Mouse (Mus musculus) erythroid progenitor cell, adult 5-6 weeks (primary cell): ENCODE results near the gene Pgbd5. TPM values are rescaled to one million over a fixed set of nuclear protein-coding genes. Genes with fewer than 3 reads are reported as not detected.
"Not testable (repeated sequence)": the region's sequence is repeated elsewhere in the genome, so short reads cannot be mapped to it uniquely, and the experiment has no call there.

Source experiments
- ATAC-seq: replicated peaks from 2 replicates; pipeline ENCODE4 v1.8.0; 2016; ENCODE audit warnings: moderate number of reproducible peaks, mild to moderate bottlenecking, moderate TSS enrichment, inconsistent platforms; ENCODE audit not compliant: poor library complexity, low FRiP score, severe bottlenecking
- total RNA-seq, 2 experiments: library from RNA; stranded (forward) in 1 of 2; stranded (reverse) in 1 of 2; fragments of 150-400 nt in 1 of 2; fragments of 186-747, 209-891 nt in 1 of 2; gene quantifications; 2 replicates each; pipeline versions ENCODE4 v1.2.3 to v1.2.4; 2015 to 2017; ENCODE audit warnings: low replicate concordance in 2 of 2

Pgbd5 gene
- total RNA-seq, 2 experiments from 2014 or later: not detected

DNA sequence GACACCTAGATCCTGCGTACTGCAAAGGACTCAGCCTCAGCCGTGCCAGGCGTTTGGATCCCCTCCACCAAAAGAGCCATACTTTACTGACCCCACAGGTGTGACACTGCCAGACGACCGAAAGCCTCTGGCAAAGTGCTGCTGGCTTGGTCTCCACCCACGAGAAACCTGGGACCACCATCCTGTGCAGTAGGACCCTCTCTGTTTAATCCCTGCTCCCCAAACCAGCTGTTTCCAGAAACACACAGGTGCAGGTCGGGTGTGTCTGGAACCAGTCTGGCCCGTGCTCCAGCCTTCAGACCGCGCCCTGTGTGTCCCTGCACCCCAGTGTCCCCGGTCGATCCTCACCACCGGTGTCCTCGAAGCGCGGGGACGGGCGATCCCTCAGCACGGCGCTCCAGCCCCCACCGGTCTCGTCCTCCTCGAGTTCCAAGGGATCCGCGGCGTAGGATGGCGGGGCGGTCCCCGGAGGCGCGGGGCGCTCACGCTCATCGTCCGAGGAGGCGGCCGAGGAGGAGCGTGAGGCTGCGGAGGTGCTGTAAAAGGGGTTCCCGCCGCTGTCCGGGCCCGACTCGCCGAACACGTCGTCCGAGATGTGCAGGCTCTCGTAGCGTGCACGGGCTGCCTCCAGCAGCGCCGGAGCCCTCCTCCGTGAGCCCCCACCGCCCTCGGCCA, 5.9 kb downstream of the Pgbd5 start:
- no peak for ATAC-seq

DNA sequence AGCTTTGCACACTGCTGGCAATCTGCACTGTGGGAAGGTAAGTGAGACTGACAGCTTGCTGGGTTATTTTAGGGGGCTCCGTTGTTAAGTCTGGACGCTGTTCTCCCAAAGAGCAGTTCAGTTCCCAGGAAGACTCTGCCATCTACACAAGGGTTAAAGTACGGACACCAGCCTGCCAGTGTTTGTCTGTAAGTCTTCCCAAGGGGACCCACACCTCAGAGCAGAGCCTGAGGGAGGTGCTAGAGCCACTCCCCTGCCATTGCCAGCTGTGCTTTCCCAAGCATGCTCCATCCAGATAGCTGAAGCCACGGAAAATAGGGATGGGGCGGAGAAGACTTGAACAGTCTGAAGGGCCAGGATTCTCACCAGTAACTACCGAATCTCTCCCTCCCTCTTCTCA, 8.6 kb downstream of the Pgbd5 start:
- no peak for ATAC-seq

GRCm38 (mm10) chr8:124429417-124429816, 10.0 kb downstream of the Pgbd5 start:
- ATAC-seq: no peak

DNA sequence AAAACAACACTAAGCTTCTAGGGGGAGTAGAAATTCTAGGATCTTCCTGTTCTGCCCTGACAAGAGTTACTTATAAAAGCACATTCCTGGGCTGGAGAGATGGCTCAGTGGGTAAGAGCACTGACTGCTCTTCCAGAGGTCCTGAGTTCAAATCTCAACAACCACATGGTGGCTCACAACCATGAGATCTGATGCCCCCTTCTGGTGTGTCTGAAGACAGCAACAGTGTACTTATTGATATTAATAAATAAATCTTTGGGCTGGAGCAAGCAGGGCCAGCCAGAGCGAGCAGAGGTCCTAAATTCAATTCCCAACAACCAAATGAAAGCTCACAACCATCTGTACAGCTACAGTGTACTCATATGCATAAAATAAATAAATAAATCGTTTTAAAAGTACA, 10.7 kb downstream of the Pgbd5 start:
- not testable (repeated sequence) for ATAC-seq

DNA sequence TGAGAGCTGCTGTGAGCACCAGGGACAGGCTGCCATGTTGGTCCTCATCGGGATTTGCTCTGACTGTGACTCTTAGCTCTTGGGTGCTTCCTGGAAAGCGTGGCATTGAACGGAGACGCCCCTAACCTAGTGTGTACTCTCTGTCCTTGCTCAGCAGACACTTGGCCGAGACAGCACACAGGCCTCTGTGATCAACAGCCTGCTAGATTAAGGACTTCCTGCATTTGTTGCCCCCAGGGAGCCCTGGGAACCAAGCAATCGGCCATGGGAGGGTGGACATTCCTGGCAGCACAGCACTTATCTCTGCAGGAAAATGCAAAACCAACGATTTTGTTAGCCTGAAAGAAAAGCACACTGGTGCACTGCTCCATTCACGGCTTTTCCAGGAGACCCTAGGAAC, 18.0 kb downstream of the Pgbd5 start:
- no peak for ATAC-seq

DNA sequence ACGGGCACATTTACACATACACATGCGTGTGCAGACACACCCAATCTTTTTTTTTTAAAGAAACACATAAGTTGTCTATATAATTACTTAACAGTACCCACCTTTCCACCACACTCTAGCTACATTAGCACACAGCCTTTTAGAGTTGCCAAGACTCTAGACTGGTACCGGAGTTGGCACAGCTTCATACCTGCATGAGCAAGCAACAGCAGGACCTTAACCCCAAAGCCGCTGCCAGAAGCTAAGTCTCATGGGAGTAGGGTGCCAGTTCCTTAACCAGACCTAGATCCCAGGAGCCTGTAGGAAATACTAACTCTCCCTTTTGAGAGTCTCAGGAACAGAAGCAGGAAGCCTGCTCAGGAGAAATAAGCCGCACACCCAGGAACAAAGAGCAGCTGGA, 20.5 kb downstream of the Pgbd5 start:
- ATAC-seq: no peak

- ATAC-seq: no peak
These were observed 21.3 kb downstream of the Pgbd5 start for GRCm38 (mm10) chr8:124418185-124418584.

DNA sequence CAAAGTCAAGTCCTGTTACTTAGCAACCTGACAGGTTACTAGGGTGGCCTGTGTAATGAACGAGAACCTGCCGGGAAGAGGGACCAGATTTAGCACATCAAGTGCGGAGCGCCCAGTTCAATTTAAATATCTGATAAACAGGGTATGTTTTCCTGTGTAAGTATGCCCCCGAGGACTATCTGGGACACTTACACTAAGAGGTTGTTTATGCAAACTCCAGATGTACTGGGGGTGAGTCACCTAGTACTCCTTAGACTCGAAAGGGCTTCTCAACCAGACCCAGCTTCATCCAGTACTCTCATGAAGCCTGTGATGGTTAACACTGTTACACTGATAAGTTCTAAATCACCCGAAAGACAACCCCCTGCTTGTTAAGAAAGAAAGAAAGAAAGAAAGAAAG, 22.8 kb downstream of the Pgbd5 start:
- no peak for ATAC-seq

DNA sequence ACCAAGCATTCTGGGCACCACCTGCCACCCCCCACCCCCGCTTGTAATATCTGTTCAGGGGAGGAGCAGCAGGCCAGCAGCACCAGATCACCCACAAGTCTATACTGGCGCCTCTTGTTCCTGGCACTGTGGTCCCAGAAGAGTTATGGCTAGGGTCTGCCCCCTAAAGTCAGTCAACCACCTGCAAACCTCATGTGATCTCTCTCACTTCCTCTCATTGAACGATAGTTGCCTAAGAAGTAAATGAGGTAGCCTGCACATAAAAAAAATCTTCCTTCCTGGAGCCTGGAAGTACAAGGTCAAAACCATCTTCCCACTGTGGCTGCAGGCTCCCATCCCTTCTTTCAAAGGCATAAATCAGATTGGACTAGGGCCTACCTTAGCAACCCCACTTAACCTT, 23.7 kb downstream of the Pgbd5 start:
- no peak for ATAC-seq

GRCm38 (mm10) chr8:124415002-124415401, 24.5 kb downstream of the Pgbd5 start:
- ATAC-seq: no peak

DNA sequence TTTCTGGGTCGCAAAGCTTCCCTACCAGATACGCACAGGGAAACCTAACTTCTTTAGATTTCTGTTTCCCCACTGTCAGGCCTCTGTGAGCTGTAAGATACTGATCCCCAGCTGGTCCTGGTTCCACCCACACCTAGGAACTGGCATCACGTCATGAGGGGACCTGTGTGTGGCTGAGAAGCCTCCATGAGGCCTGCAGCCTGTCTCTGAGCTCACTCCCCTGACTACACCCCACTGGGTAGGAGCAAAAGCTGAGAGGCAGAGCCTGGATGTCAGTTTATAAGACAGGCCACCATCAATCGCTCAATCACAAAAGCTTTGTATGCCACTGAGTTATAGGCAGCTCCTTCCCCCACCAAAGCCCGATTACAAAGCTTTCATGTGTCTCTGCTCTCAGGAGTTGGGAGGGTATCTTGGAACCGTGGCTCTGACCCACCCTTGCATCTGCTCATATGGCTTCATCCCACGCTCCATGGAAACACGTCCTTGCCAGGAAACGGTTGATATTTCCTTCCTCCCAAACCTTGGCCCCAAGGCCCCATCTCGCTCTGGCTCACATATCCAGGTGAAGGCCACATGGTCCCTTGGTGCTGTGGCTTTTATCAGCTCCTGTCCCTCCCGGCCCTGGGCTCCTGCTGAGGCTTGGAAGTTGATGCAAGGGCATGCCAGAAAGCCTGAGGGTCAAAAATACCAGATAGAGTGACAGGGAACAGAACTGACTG, 26.1 kb downstream of the Pgbd5 start:
- ATAC-seq: no peak

DNA sequence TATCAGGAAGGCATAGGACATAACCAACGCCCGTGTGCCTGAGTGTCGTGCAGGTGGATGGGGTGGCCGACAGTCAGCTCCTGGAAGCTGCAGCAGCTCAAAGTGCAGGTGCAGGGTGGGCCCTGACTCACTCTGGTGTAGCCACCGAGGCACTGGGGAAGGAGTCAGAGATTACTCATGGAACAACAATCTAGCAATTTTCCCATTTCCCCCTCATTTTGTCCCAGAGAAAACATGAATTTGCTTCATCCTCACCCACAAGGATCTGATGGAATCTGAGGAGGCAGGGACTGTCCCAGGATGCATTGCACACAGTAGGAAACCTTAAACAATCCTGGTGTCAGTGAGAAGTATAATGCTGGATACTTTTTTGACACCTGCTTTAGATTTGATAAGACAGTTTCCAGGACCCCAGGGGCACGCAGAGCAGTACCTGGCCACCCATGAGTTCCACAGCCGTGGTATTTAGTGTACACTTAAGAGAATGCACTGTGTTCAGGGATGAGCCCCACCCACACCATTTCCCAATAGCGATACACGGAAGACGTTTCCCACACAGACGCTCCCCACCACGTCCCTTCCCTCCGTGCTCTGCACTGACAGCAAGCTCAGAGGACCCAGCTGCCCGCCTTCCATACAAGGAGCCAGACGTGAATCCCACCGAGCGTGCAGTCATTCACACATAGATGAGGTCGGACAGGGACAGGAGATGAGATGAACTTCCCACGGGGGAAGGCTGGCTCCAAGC, 26.8 kb downstream of the Pgbd5 start:
- ATAC-seq: no peak

GRCm38 (mm10) chr8:124404471-124405260, 34.8 kb downstream of the Pgbd5 start:
- no peak for ATAC-seq

- no peak for ATAC-seq
These were observed 35.6 kb downstream of the Pgbd5 start for GRCm38 (mm10) chr8:124403876-124404275.

DNA sequence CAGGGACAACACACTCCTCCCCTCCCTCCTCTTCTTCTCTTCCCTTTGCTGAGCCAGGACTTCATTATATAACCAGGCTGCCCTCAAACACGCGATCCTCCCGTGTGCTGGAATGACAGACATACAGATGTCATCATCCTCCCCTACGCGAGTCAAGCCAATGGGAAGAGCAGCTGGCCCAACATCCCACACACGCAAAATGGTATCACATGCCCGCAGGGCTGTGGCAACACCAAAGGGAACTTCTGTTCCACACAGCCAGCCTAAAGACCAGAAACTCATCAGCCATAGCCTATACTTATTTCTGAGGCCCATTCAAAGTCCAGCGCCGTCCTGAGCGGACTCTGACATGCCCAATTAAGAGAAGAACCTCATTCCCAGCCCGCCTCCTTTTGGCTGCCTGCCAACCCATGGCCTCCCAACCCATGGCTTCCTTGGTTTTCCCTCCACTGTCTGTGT, 40.0 kb downstream of the Pgbd5 start:
- no peak for ATAC-seq

DNA sequence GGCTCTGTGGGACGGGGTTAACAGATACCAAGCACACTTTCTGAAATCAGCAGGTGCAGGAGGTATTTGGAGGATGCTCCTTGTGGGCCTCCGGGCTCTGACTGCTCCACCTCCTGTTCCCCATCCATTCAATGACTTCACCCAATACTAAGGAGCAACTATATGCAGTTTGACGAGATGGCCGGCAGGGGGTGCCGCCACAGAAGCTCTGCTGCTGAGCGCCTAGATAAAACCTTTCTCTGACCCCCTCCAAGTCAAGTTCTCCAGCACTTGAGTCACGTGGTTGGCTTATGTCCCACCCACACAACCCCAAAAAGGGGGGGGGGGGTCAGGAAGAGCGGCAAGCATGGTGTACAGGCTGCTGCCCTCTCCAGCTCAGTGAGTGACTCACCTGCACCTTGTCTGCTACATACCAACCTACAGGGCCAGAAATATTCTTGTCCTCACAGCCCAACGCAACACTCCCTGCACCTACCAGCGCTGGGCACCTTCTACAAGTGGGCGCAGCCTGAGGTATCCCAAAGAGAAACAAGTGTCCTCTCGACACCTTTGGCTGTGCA, 40.5 kb downstream of the Pgbd5 start:
- no peak for ATAC-seq

GRCm38 (mm10) chr8:124397321-124398065, 42.0 kb downstream of the Pgbd5 start:
- no peak for ATAC-seq

- no peak for ATAC-seq
These were observed 42.9 kb downstream of the Pgbd5 start for GRCm38 (mm10) chr8:124396531-124396930.

GRCm38 (mm10) chr8:124395392-124395791, 44.1 kb downstream of the Pgbd5 start:
- no peak for ATAC-seq
